Mouse (Mus musculus): ENCODE measurements around the gene Stradb.
"Not testable (repeated sequence)": the region's sequence is repeated elsewhere in the genome, so short reads cannot be mapped to it uniquely, and the experiment has no call there.

Stradb gene

DNA sequence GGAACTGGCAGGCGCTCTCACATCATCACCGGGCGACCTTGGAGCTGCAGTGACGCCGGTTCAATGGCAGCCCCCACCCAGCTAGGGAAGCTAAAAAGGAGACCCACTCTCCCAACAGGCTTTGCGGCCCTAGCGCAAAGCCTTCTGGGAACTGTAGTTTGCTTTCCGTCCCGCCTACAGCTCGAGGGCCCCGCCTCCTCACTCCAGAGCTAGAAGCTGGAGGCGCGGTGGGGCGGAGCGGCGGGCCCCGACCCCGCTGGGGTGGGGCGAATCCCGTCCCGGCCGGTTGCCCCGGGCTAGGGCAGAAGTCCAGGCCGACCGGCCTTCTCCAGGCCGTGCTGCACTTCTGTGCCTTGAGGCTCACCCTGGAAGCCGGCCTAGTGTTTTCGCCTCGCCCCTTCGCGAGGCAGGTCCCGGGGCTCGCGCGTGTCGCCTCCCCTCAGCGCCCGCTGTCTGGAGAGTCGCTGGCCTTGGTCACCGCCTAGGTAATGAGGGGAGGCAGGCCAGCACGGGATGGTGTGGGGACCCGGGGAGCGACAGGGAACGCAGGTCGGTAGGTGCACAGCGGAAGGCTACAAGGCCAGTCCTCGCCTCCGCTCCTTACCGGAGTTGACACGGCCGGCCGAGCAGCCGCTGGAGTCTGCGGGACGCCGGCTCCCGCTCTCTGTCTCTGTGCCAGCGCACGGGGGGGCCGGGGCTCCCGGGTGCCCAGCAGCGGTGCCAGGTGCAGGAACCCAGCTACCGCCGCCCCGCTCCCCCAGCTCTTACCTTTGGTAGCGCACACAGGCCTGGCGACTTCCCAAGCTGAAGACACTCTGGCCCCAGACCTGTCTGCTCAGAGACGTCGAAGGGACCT lies at the start of gene Stradb, which contains the start of gene Trak2:
Stradb (plus strand) TSS at position 157 of the 856 bp plus-strand sequence.
Trak2 (minus strand) TSS at position 65 of the 856 bp plus-strand sequence.
- peak; percentile 97 for DNase-seq (ENCODE audit: low spot score)

DNA sequence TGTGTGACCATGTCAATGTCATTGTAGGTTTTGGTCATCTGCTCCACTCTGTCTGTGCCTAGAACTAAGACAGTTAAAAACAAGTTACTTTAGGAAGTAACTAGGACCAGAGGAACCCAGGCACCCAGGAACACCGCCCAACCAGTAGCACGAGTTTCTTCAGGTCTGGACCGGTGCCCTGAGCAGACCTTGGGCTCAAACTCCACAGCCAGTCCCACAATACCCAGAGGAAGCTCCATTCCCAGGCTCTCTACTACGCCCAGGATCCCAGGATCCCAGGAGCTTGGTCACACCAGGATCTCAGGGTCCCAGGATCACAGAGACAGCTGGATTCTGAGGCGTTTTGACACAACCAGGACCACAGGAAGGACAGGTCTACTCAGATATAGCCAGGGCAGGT lies 46.7 kb upstream of the Stradb start:
- DNase-seq (ENCODE audit: low spot score): no peak

DNA sequence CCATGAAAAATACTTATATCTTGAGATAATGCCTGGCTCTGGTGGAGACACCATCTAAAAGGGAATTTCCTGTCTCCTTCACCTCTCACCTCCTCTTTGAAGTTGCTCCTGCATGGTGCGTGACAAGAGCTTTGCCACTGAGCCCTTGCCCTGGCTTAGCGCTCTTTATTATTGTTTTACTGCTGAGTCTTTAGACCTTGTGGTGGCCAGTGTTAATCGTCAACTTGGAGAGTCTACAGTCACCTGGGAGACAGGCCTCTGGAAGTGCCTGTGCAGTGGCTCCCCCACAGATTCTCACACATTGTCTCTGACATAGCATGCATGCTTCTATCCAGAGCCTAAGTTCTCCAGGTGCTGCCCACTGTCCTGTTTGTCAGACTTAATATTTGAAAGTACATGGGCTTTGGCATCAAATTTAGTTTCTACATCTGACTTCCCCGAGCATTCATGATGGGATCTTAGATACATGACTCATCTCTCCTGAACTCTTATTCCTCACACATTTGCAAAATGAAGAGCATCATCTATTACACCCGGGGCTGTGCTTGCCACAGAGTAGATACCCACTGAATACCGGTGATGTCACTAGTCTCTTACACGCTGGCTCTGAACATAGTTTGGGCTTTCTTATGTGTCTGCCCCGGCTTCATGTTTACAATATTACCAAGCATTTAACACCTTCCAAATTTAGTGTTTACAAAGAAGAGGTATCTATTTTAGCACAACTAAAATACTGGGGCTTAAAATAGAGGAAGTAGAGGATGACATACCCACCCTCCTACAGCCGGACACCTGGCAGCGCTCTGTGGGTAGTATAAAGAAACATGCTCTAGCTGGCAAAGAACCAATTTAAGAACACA lies 36.3 kb upstream of the Stradb start:
- DNase-seq (ENCODE audit: low spot score): no peak

DNA sequence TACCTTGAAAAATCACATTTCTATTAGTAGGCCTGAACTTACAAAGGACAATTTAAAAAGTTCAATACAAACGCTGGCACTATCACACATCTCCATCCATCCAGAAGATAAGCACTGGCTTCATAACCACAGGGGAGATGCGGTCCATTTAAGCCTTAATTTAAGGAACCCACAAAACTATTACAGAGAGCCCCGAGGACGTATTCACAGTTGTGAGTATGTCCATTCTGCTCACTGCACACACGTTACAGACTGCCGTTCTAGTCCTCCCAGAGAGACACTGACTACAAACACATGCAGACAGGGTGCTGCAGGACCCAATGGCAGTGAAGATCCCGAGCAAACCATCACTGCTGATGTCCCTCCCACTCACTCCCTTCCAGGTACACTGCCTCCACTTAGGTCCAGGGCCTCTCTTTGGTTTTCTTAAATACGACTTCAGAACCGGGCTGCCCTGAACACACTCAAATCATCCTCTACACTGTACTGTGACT lies 35.7 kb upstream of the Stradb start:
- no peak for DNase-seq (ENCODE audit: low spot score)

DNA sequence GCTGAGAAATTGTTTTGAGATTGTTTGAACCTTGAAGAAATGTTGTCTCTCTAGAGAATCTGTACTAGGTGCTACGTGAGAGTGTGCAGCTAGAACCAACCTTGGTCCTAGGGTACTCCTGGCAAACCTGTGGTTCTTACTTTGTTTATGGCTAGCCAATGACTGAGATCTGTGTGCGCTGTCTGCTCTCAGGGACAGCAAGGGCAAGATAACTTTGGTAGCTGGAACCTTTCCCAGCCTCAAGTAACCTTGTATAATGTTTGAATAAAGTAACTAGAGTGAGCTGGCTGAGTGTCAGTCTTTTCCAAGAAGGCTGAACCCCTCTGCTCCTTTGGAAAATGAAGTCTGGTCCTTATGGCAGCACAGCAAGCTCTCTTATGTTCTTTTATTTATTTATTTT lies 27.8 kb upstream of the Stradb start:
- no peak for DNase-seq (ENCODE audit: low spot score)

DNA sequence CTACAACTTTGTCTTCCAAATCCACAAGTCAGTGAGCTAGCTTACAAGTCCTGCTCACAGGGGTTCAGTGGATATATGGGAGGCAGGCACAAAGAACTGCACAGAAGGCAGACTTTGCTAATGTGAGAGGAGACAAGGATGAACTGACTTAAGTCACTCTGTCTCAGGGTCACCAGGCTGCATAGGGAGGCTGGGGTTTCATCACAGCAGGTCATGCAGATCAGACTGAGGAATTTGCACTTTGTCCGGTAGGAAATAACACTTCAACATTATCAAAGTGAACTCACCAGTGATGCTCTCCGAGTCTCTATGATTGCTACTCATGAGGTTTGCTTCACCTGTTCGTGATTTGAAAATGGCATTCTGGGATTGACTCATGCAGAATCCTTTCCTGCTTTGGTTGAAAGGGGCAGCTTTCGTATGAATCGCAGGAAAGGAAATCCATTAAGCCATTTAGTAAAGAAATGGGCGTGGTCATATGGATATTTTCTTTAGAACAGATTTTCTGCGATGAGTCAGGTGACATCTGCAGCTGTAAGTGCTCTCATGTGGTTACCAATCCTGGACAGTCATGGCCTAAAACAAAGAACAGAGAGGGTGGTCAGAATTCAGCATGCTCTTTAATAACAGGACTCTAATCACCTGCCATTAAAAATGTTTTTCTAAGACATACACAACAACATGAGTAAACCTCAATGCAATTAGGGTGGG lies 27.2 kb upstream of the Stradb start:
- DNase-seq (ENCODE audit: low spot score): no peak

DNA sequence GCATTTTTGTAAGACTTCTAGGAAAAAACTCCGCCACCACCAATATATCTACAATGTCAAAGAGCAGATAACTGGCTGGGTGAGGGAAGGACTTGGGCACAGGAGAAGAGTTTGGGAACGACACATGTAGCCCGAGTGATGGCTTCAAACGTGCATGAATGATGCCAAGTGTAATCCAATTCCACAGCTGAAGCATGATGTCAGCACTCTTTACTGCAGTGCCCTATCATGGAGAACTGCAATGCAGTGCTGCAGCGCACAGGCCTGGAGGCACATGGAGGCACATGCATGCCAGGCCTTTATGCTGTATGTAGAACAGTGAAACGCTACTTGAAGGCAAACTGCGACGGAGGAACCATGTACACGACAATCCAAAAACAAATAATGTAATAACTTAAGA lies 26.6 kb upstream of the Stradb start:
- DNase-seq (ENCODE audit: low spot score): no peak

DNA sequence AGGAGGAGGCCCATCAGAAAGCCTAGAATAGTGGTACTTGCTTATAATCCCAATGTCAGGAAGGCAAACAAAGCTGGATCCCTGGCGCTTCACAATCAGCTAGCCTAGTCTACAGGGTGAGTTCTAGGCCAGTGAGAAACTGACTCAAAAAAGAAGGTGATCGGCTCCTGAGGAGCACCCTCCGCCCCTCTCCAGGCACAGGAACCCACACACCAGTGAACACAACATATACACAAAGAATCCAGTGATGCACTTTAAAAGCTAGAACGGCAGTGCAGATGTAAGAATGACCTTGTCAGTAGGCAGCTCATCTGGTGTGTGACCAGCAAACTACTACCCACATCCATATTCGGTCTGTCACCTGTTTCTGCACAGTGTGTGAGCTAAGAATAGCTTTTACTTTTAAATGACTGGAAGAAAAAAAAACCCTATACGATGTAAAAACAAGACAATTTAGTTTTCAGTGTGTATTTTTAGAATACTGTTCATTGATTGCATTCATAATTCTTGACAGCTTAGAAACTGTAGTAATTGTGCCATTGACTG lies 23.7 kb upstream of the Stradb start:
- DNase-seq (ENCODE audit: low spot score): no peak

DNA sequence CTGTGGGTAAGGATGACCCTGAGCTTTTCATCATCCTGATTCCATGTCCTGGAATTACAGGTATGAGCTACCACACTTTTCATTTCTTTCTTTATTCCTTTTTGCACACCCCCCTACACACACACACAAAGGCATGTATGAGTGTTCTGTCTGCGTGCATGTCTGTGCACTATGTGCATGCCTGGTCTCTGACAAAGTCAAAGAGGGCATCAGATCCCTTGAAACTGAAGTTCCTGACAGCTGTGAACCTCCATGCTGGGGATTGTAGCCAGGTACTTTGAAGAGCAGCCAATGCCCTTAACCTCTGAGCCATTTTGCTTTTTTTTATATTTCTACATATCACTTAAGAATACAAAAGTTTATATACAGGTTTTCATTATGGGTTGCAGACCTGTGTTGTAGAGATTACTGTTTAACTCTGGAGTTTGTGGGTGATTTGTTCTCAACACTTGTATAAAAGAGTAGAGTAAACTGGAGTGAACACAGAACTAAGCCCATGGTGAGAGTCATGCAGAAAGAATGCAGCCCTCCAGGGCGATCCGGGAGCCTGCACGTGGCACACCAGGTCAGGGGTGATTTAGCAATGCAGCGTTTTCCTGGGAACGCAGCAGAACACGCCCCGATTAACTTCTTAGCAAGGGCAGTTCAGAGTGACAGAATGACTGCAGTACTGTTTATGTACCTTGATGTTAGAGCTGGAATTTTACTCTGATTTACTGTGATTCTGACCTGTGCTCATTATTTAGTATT lies 22.2 kb upstream of the Stradb start:
- peak; percentile 79 for DNase-seq (ENCODE audit: low spot score)

DNA sequence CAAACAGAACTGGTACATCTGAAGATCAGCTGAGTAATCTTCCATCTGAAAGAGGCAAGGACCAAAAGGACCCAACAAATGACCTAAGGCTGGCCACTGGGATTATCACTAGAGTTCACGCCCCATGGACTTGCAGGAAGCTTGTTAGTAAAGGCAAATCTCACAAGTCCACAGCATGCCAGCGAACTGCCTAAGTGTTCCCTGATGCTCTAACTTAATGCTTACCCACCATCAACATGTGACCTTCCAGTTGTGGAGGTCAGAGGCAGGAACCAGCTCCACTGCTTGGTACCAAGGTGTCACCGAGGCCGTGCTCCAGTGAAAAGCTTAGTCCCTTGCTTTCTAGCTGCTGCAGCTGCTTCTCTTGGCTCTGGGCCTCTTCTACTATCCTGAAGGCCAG lies 21.5 kb upstream of the Stradb start:
- no peak for DNase-seq (ENCODE audit: low spot score)

DNA sequence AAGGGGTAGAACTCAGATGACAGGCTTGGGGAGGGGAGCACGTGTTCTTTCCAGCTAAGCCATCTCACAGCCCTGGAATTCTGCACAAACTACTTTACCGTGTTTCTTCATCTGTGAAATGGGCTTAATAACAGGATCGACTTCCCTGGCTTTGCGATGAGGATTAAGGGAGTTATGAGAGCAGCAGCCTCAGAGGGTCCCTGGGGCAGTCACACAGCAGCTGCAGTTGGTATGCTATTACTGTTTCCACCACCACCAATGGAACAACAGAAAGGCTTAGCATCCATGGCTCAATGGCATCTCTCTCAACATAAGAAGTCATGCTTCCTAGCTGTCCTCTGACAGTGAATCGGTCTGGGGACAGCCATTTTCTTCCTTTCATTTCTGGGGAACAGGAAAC lies 20.8 kb upstream of the Stradb start:
- no peak for DNase-seq (ENCODE audit: low spot score)

DNA sequence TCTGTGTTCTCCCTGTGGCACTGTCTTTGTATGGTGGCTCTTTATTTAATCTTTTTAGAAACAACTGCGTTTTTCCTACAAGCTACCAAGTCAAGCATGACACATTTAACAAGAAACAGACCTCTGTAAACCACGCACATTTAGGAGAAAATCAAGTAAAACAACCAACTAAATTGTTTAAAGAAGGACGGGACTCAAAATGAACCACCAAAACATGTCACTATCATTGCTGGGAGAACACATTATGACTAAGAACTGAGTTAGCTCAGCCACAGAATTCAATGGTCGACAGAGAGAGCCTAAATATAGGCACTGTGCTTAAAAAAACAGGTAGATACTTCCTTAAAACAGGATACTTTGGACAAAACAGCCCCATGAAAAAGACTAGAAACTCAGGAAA lies 20.3 kb upstream of the Stradb start:
- DNase-seq (ENCODE audit: low spot score): no peak

DNA sequence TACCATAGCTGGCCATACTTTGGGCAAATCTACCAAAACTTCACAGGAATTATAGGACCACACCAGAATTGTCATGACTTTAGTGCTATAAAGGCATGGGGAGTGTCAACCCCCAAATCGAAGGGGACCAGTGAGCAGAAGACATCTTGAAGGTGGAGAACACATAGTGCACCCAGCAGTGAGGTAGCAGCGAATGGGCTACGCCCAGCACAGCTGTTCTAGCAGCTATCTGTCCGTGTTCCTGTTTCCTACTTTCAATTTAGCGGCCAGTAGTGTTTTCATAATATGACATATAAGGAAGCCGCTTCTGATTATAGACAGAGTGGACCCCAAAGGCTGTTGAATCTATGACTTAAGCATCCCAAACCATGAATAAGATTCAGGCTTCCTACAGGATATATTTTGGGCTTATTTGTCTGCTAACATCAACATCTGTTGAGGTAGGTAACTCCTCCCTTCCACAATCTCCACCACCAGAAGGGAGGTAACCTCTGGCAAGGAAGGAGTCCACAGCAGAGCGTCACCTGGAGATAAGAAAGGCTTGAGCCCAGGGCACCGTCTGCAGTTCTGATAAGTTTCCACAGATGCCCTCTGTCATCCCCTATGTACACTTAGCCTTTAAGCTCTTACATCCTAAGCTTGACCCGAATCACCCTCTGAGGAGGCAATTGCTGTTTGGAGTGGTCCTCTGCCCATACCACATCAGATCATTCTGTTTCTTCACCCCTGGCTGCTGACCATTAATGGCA lies 19.5 kb upstream of the Stradb start:
- no peak for DNase-seq (ENCODE audit: low spot score)

DNA sequence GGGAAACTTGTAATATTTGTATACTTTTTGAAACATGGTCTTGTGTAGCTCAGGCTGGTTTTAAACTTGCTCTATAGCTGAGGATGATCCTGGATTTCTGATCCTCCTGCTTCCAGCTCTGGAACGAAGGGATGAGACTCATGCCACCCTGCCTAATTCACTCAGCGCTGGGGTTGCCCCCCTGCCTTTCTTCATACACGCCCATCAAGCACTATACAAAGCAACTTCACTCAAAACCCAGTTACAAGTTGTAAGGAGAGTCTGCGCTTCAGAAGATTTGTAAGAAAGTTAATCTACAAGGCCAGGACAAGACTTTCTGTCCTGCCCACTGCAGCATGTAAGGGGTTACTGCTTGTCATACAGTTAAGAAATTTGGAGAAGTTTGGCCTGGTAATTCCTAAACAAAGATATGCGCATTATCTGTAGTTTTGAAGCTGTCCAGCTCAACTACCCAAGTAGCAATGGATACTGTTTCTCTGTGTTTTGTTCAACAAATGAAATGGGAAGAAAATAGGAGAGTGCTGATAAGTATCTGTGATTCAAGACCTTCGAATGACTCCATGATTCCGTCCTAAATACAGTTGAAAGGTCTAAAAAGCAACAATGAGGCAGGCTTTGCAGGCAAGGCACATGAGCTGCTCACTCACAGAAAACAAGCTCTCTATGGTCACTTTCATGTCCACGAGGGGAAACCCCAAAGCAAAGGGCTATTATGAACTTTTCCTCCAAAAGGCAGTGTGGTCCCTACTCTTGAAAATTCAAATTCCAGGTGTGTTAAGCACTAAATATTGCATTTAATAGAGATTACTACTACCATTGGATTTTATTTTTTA lies 18.5 kb upstream of the Stradb start:
- no peak for DNase-seq (ENCODE audit: low spot score)

DNA sequence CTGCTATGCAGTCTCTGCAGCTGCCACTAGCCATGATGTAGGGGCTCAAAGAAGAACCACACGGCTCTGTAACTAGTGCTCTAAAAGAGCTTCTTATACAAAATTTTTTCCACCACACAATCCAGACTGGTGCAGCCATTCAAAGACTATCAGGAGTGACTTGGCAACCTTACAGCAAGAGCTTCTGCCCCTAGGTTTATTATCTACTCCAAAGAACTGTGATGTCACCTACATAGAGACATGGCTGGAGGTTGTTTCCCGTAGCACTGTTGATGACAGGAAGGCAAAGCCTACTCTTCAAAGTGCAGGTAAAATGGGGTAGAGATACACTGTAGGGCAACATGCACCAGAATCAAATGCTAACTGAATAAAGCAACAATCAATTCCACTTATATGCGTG lies 17.6 kb upstream of the Stradb start:
- no peak for DNase-seq (ENCODE audit: low spot score)

DNA sequence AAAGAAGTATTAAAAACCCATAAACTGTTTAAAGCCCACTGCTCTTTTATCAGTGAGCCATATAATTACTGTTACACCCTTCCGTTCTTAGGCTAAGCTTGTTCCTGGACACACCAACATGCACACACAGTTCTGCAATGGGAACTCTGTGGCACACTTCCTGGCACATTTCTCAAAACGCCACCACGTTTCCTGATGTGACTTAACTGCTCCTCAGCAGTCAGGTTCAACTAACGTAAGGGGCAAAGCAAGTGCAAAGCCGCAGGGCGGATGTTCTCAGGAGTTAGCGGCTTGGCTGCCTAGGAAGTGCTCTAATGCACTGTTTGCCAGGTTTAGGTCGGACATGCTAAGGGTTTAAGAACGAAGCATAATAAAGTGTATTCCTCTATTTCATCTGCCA lies 17.1 kb upstream of the Stradb start:
- peak; percentile 82 for DNase-seq (ENCODE audit: low spot score)

DNA sequence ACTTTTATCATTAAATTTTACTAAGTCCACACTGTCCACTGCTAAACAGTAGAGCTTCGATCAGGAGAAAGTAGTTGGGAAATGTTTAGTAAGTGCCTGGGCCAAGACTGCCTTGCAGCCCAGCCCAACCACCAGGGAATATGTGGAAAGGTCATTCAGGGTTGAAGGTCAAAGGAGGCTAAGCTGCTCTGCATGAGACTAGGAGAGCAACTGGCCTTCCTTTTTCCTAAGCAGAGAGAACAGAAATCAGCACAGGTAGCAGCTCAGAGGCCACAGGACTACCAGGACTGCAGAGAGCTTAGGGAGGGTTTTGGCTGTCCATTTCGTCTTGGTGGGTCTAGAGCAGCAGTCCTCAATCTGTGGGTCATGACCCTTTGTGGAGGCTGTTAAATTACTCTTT lies 15.4 kb upstream of the Stradb start:
- no peak for DNase-seq (ENCODE audit: low spot score)

DNA sequence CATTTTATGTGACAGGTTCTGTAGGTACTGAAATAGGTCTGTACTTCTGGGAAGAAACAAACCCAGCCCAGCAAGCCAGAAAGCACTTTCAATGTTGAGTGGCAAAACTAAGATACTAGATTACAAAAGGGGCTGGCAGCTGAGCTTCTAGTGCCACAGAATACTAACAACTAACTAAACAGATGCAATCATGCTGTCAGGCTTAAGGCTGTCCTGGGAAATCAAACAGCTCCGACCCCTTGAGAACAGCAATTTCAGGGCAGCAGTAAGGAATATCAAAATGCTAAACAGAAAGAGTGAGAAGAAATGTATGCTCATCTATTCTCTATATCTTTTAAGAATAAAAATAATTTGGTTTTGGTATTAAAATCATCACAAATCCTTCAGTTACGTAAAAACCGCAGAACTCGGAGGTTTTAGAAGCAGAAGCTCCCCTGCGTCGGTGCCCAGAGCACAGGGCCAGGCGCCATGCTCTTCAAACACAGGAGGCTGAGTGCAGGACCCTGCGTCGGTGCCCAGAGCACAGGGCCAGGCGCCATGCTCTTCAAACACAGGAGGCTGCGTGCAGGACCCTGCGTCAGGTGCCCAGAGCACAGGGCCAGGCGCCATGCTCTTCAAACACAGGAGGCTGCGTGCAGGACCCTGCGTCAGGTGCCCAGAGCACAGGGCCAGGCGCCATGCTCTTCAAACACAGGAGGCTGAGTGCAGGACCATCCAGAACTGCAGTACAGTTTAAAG lies 14.4 kb upstream of the Stradb start:
- not testable (repeated sequence) for DNase-seq (ENCODE audit: low spot score)

DNA sequence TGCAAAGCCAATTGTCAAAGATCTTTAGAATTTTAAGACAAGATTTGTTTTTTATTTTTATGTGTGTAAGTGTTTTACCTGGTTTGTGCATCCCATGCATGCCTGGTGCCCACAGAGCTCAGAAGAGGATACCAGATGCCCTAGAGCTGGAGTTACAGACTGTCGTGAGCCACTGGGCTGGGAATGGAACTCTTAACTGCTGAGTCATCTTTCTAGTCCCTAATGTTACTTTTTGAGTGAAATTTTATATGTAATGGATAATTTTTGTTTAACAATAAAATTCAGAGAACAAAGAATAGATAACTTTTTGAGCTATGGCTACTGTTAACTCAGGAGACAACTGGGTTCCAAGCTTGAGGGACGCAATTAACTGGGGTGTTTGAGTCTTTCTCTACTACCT lies 13.6 kb upstream of the Stradb start:
- DNase-seq (ENCODE audit: low spot score): no peak
